Mouse (Mus musculus) lung, postnatal 0 days (tissue): ENCODE measurements at regions not wholly inside any gene's neighbourhood (a gene's known extent, or its start where the extent isn't known, plus 50 kb on each side); places are given as distances from the start of the nearest gene placed in this dataset.

Source experiments
- ATAC-seq: fragments of 200-750 bp; cut with Nextera tagmentation; 2 replicates; pipeline ENCODE4 v1.8.0; 2017; ENCODE audit warnings: moderate library complexity
- DNase-seq: peaks from one replicate; pipeline ENCODE4 v3.0.0-alpha.2; 2016; ENCODE audit warnings: low spot score
- H3K27ac ChIP-seq: fragments of 300-500 bp; sonication (generic); 2 replicates; pipeline ENCODE4 v1.5.1; 2014; ENCODE audit warnings: antibody characterized with exemption, mild to moderate bottlenecking, low read length, mixed read lengths
- H3K27me3 ChIP-seq: fragments of 300-500 bp; sonication (generic); replicated peaks from 2 replicates; pipeline ENCODE4 v1.6.1; 2014; ENCODE audit warnings: low read length, mixed read lengths; ENCODE audit not compliant: insufficient read depth
- H3K36me3 ChIP-seq: fragments of 300-500 bp; sonication (generic); 2 replicates; pipeline ENCODE4 v1.6.1; 2014; ENCODE audit warnings: low read length, mixed read lengths; ENCODE audit not compliant: insufficient read depth
- H3K4me1 ChIP-seq: fragments of 300-500 bp; sonication (generic); 2 replicates; pipeline ENCODE4 v1.6.1; 2014; ENCODE audit warnings: antibody characterized with exemption, low read depth, low read length, mixed read lengths; ENCODE audit not compliant: insufficient read depth
- H3K4me2 ChIP-seq: fragments of 300-500 bp; sonication (generic); replicated peaks from 2 replicates; pipeline ENCODE4 v1.6.1; 2014; ENCODE audit warnings: low read depth, mild to moderate bottlenecking, low read length, moderate library complexity, mixed read lengths
- H3K4me3 ChIP-seq: fragments of 300-500 bp; sonication (generic); 2 replicates; pipeline ENCODE4 v1.5.1; 2014; ENCODE audit warnings: low read depth, low read length
- H3K9ac ChIP-seq: fragments of 300-500 bp; sonication (generic); replicated peaks from 2 replicates; pipeline ENCODE4 v1.6.1; 2014; ENCODE audit warnings: low read depth, mild to moderate bottlenecking
- H3K9me3 ChIP-seq: fragments of 300-500 bp; sonication (generic); 2 replicates; pipeline ENCODE4 v1.6.1; 2016; ENCODE audit warnings: low read length, mixed read lengths
- CTCF ChIP-seq: IDR thresholded peaks from 2 replicates; pipeline ENCODE4 v1.5.1; 2016; ENCODE audit warnings: antibody characterized with exemption, mild to moderate bottlenecking
- EP300 ChIP-seq: IDR thresholded peaks from 2 replicates; pipeline ENCODE4 v1.6.1; 2016; ENCODE audit warnings: antibody characterized with exemption, mild to moderate bottlenecking, control low read depth
- WGBS: fragments of 180-500 bp; shearing (Covaris S2); extraction: QIAGEN DNeasy Blood & Tissue Kit; methylation state at CpG from one replicate; pipeline ENCODE4 v1.1.7; 2014; 5-methylcytosine and 5-hydroxymethylcytosine counted together

DNA sequence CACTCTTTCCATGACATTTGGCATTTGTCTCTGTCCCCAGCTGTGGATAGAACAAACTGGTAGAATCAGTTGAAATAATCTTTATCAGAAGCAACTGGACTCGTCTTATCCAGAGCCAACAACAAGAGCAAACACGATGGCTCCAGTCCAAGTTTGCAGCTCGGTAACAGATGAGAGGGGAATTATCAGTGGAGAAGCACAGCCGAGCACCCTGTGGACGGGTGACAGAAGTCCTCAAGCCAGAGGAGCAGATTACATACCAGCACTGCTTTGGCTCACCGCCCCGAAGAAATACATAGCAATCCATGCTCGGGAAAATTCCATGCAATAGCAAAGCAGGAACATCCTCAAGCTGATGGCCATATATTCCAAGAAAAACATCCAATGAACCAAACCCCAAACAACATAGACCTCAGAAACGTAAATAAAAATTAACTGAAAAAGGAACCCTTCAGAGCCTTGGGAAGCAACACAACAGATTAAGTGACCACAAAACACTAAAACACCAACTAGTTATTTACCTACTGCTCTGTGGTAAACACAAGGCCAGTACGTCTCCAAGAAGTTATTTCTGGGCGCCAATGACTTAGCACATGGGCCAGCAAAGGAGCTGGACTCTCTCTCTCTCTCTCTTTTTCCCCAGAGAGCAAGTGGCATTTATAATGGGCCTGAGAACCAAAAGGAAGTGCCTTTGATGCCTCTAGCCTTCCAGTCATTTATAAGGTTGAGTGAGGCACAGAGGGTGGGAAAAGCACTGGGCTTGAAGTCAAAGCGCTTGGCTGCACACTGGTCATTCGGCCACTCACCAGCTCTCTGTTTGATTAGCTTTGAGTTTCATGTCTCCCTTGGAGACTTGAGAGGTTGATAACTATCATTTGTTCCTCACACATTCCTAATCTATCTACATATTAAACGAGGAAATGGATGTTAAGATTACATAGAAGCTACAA, 163.0 kb upstream of the Gm12728 start:
- no peak for TF ChIP-seq CTCF
- peak; percentile 43; the same call in 1 of the 2 replicates for TF ChIP-seq EP300
- ATAC-seq (peak; percentile 84), DNase-seq (peak; percentile 71)
- H3K4me1 ChIP-seq: no peaks in the 10 kb centered on the region
- no peak overlapping the region for H3K9ac ChIP-seq
- WGBS: 38% methylated on average over 14 of the region's 14 CpGs
- no peaks in the 10 kb centered on the region for H3K9me3 ChIP-seq
- no peak overlapping the region for H3K4me2 ChIP-seq
- H3K36me3 ChIP-seq: no peaks in the 10 kb centered on the region
- H3K4me3 ChIP-seq: no peak overlapping the region
- no peak overlapping the region for H3K27ac ChIP-seq
- H3K27me3 ChIP-seq: no peaks in the 10 kb centered on the region

DNA sequence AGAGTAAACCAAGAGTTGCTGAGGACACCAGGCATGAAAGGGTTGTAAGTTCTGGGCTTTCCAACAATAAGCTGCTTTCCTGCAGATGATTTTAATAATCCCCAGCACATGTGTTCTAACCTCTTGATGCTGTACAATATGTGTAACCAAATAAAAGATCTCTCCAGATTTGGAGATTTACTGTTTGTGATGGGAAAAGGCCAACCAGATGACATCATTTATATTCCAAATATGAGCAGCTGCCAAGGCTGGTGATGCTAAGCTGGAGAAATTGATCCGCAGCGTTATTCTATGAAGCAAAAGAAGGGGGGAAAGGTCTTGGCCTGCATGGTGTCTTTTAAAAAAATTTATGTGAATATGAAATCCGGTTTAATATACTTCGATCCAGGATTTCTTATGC, 160.1 kb upstream of the Gm12728 start:
- H3K27me3 ChIP-seq: no peaks in the 10 kb centered on the region
- no peaks in the 10 kb centered on the region for H3K9me3 ChIP-seq
- TF ChIP-seq CTCF (no peak), EP300 (no peak)
- no peaks in the 10 kb centered on the region for H3K4me1 ChIP-seq
- no peak overlapping the region for H3K27ac ChIP-seq
- WGBS: 78% methylated on average over 4 of the region's 4 CpGs
- H3K36me3 ChIP-seq: no peaks in the 10 kb centered on the region
- no peak overlapping the region for H3K9ac ChIP-seq
- DNase-seq: no peak
- no peak overlapping the region for H3K4me2 ChIP-seq
- no peak overlapping the region for H3K4me3 ChIP-seq
- ATAC-seq: no peak

DNA sequence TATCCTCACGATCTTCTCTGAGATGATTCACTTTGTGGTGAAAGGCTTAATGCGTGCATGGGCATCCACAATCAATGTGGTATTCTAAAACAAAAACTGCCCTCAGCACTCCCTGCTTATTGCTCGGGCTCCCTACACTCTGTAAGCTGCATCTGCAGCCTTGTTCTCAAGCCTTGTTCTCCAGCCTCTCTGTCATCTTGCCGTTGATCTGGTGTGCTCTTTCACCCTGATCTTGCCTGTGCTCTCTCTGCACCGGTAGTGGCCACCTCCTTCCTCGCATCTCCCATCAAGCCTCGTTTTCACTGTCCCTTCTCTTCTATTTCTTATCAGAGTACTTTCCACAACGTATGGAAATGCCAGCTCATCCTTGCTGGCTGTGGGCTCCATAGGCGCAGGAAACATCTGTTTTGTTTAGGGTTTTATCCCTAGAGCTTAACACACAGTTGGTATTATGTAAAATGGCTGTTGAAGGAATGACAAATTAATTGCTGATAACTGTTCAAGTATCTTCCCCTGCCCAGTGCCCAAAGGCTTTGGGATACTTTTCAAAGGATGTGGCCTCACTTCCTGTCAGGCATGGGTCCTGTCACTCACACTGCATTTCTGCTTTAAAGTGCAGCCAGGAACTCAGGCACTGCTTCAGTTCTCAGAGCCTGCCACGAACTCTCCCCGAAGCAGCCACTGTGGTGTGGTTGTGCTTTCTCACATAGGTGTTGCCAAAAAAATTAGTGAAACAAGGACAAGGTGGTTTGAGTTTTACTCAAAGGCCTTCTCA, 158.9 kb upstream of the Gm12728 start:
- Histone ChIP-seq H3K4me2 (no peak overlapping the region), H3K9ac (no peak overlapping the region), H3K27ac (no peak overlapping the region), H3K4me1 (no peaks in the 10 kb centered on the region), H3K27me3 (no peaks in the 10 kb centered on the region), H3K36me3 (no peaks in the 10 kb centered on the region), H3K9me3 (no peaks in the 10 kb centered on the region), H3K4me3 (no peak overlapping the region)
- WGBS: 50% methylated on average over 11 of the region's 11 CpGs
- no peak for DNase-seq
- no peak for TF ChIP-seq CTCF
- ATAC-seq: no peak

DNA sequence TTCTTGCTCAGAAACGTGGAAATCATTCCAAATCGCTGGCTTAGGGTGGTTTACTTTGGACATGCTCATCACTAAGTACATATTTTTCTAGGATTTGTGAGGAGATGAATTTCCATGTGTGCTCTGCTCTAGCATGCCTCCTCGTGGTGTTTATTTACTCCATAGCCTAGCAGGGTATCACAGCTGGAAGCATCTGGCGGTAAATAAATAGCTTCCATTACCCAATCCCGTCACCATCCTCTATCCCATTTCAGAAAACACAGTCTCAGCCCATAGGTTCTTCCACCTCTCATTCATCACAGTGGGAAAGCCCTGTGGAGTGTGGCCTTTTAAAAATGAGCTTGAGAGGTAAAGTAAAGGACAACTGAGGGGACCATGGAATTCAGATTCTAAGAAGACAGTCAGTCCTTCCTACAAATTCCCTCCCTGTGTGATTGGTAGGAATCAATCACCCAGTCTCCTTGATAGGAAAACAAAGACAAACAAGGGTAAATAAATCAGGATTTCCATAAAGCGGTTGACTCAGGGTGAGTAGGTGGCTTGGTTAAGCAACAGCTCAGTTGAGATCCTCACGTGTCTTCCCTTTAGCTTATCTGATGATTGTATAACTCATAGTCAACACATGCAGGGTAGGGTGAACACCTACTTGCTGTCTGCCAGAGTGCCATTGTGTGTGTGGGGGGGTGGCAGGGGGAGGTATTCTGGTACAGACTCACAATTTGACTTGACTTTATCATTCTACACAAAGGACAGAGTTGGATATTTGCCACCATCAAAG, 156.9 kb upstream of the Gm12728 start:
- no peak overlapping the region for H3K4me2 ChIP-seq
- no peaks in the 10 kb centered on the region for H3K9me3 ChIP-seq
- H3K27me3 ChIP-seq: no peaks in the 10 kb centered on the region
- H3K27ac ChIP-seq: no peak overlapping the region
- ATAC-seq (peak; percentile 40), DNase-seq (peak; percentile 57)
- no peak overlapping the region for H3K4me3 ChIP-seq
- 64% methylated on average over 7 of the region's 7 CpGs for WGBS
- H3K36me3 ChIP-seq: no peaks in the 10 kb centered on the region
- no peak overlapping the region for H3K9ac ChIP-seq
- no peak for TF ChIP-seq EP300
- TF ChIP-seq CTCF: peak; percentile 38; the same call in 1 of the 2 replicates
- no peaks in the 10 kb centered on the region for H3K4me1 ChIP-seq

DNA sequence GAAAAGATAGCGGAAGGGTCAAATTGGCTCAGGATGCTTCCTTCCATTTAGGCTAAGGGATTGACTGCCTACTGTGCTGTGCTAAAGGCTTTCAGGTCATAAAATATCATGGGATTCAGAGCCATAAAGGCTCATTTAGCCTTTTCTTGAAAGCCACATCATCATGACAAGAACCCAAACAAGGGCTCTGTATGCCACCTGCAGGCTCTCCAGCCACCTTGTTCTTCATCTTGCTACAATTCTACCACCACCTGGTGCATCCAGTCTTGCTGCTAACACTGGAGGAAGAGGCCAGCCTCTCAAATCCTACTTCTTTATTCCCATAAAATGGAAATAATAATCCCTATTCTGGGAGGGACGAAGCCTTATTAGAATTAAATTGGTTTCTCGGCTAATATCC, 155.9 kb upstream of the Gm12728 start:
- ATAC-seq: no peak
- no peak overlapping the region for H3K4me2 ChIP-seq
- H3K36me3 ChIP-seq: no peaks in the 10 kb centered on the region
- H3K9ac ChIP-seq: no peak overlapping the region
- TF ChIP-seq EP300: no peak
- no peak for TF ChIP-seq CTCF
- H3K4me1 ChIP-seq: no peaks in the 10 kb centered on the region
- H3K27ac ChIP-seq: no peak overlapping the region
- 94% methylated on average over 3 of the region's 3 CpGs for WGBS
- no peaks in the 10 kb centered on the region for H3K9me3 ChIP-seq
- no peak overlapping the region for H3K4me3 ChIP-seq
- no peak for DNase-seq
- no peaks in the 10 kb centered on the region for H3K27me3 ChIP-seq

DNA sequence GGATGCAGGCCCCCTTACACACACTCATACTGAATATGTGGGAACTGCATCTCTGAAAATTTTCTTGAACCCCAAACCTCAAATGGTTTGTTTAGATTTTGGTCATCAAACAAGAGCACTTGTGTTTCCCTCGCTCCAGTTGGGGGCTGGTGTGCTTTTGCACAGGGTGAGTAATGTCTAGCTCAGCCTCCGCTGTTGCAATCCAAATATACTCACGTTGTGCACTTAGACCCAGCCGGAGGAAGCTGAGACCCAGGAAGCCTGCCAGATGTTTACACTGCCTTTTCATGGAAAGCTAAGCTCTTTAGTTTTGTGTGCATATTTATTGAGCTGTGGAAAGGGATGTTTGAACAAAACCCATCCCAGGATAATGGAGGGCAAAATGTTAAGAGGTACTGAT, 148.9 kb upstream of the Gm12728 start:
- Histone ChIP-seq H3K4me3 (no peak overlapping the region), H3K36me3 (no peaks in the 10 kb centered on the region), H3K9me3 (no peaks in the 10 kb centered on the region), H3K27me3 (no peaks in the 10 kb centered on the region), H3K27ac (no peak overlapping the region), H3K4me2 (no peak overlapping the region), H3K9ac (no peak overlapping the region), H3K4me1 (no peaks in the 10 kb centered on the region)
- 13% methylated on average over 4 of the region's 4 CpGs for WGBS
- ATAC-seq (peak; percentile 84), DNase-seq (peak; percentile 80)
- TF ChIP-seq CTCF: no peak
- TF ChIP-seq EP300: no peak
